Mouse (Mus musculus) forebrain, embryonic 15.5 days (tissue): ENCODE data around the gene Klf4. TPM values are rescaled to one million over a fixed set of nuclear protein-coding genes. Genes with fewer than 3 reads are reported as not detected.

Experiments used
- ATAC-seq: fragments of 200-750 bp; cut with Nextera tagmentation; replicated peaks from 2 replicates; pipeline ENCODE4 v1.8.0; 2017; ENCODE audit warnings: mild to moderate bottlenecking, moderate TSS enrichment, moderate library complexity
- H3K27ac ChIP-seq: fragments of 300-500 bp; sonication (generic); replicated peaks from 2 replicates; pipeline ENCODE4 v1.5.1; 2015; ENCODE audit warnings: mild to moderate bottlenecking, inconsistent platforms
- H3K27me3 ChIP-seq: fragments of 300-500 bp; sonication (generic); 2 replicates; pipeline ENCODE4 v1.6.1; 2015; ENCODE audit warnings: inconsistent platforms
- H3K36me3 ChIP-seq: fragments of 300-500 bp; sonication (generic); 2 replicates; pipeline ENCODE4 v1.6.1; 2015; ENCODE audit warnings: mild to moderate bottlenecking, inconsistent platforms
- H3K4me1 ChIP-seq: fragments of 300-500 bp; sonication (generic); 2 replicates; pipeline ENCODE4 v1.6.1; 2015; ENCODE audit warnings: inconsistent platforms
- H3K4me2 ChIP-seq: fragments of 300-500 bp; sonication (generic); replicated peaks from 2 replicates; pipeline ENCODE4 v1.6.1; 2015; ENCODE audit warnings: mild to moderate bottlenecking, inconsistent platforms
- H3K4me3 ChIP-seq: fragments of 300-500 bp; sonication (generic); 2 replicates; pipeline ENCODE4 v1.5.1; 2015; ENCODE audit warnings: mild to moderate bottlenecking, inconsistent platforms
- H3K9ac ChIP-seq: fragments of 300-500 bp; sonication (generic); replicated peaks from 2 replicates; pipeline ENCODE4 v1.6.1; 2015; ENCODE audit warnings: mild to moderate bottlenecking, inconsistent platforms
- H3K9me3 ChIP-seq: fragments of 300-500 bp; sonication (generic); 2 replicates; pipeline ENCODE4 v1.6.1; 2016; ENCODE audit warnings: inconsistent platforms
- WGBS: fragments of 180-500 bp; shearing (Covaris S2); methylation state at CpG from one replicate; pipeline ENCODE4 v1.1.7; 2015; ENCODE audit warnings: mixed read lengths; 5-methylcytosine and 5-hydroxymethylcytosine counted together
- polyA plus RNA-seq: library from polyadenylated mRNA; unstranded; fragments of >200 nt; fragmentation: Nextera tagmentation; extraction: Ambion mirVana; gene quantifications from 2 replicates; pipeline ENCODE4 v1.2.1, GENCODE M21; 2015

The Klf4 gene
- polyA plus RNA-seq, 1 experiment from 2014 or later = 1.6 TPM

DNA sequence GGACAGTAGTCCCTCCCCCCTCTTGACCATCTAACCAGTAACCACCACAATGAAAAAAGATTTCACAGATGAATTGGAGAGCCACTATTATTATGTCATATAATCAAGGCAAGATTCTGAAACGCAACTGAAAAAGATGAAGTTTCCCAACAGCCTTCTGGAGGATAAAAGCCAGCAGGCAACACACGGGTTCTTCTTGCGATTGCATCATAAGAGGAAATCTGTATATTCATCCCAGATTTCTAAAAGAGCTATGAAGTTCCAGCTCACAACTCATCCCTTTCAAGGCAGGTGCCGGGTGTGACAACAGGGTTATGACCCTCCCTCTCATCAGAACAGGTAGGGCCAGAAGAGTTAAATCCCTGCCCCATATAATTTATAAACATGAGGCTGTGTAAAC is 2.2 kb upstream of the Klf4 start:
- peaks cover 31% of the 10 kb centered on the region for H3K4me1 ChIP-seq
- H3K27me3 ChIP-seq = peaks cover 15% of the 10 kb centered on the region
- H3K27ac ChIP-seq = no peak overlapping the region
- no peak for ATAC-seq
- 76% methylated on average over 4 of the region's 4 CpGs for WGBS
- no peak overlapping the region for H3K9ac ChIP-seq
- H3K4me3 ChIP-seq = no peak overlapping the region
- no peaks in the 10 kb centered on the region for H3K9me3 ChIP-seq
- no peaks in the 10 kb centered on the region for H3K36me3 ChIP-seq
- H3K4me2 ChIP-seq = no peak overlapping the region

GRCm38 (mm10) chr4:55533803-55534254 is 1.6 kb upstream of the Klf4 start:
- Histone ChIP-seq H3K9me3 (no peaks in the 10 kb centered on the region), H3K4me3 (peak overlapping the region; percentile 68), H3K27me3 (peaks cover 18% of the 10 kb centered on the region), H3K4me2 (peak overlapping the region; percentile 93), H3K4me1 (peaks cover 31% of the 10 kb centered on the region), H3K36me3 (no peaks in the 10 kb centered on the region), H3K9ac (peak overlapping the region; percentile 72), H3K27ac (no peak overlapping the region)
- 2% methylated on average over 23 of the region's 23 CpGs for WGBS
- no peak for ATAC-seq

GRCm38 (mm10) chr4:55533196-55533802 is 1.0 kb upstream of the Klf4 start:
- Histone ChIP-seq H3K4me1 (peaks cover 31% of the 10 kb centered on the region), H3K27me3 (peaks cover 18% of the 10 kb centered on the region), H3K9ac (peak overlapping the region; percentile 72), H3K27ac (peak overlapping the region; percentile 92), H3K36me3 (no peaks in the 10 kb centered on the region), H3K4me3 (peak overlapping the region; percentile 68), H3K4me2 (peak overlapping the region; percentile 93), H3K9me3 (no peaks in the 10 kb centered on the region)
- ATAC-seq = peak; percentile 8; the same call in 1 of the 2 replicates
- 2% methylated on average over 21 of the region's 21 CpGs for WGBS

DNA sequence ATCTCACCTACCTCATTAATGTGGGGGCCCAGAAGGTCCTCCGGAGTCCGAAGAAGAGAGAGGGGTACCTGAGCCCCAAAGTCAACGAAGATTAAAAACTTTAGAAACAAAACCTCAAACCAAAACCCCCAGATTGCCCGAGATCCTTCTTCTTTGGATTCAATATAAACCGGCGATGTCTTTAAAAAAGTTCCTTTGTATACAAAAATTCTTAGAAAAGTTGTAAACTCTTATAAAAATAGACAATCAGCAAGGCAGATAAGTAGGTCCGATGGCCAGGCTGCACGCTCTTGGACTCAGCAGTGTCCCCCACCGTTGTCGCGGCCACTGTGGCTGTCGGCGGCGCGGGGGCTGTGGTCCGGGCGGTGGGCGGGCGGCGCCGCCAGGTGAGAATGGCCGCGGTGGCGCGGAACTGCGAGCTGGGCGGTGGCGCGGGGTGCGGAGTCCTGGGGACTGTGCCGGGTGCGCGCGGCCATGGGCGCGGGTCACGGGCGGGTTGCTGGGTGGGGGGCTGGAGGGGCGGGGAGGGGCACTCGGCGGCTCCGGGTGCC is 335 bp downstream of the Klf4 start:
- peaks cover 18% of the 10 kb centered on the region for H3K27me3 ChIP-seq
- WGBS = under 1% methylated on average over 32 of the region's 42 CpGs
- ATAC-seq = peak; percentile 49; the same call in 1 of the 2 replicates

GRCm38 (mm10) chr4:55531096-55531855 is 990 bp downstream of the Klf4 start:
- H3K27ac ChIP-seq = no peak overlapping the region
- H3K9me3 ChIP-seq = no peaks in the 10 kb centered on the region
- H3K4me2 ChIP-seq = peak overlapping the region; percentile 93
- peaks cover 31% of the 10 kb centered on the region for H3K4me1 ChIP-seq
- WGBS = 1% methylated on average over 56 of the region's 56 CpGs
- no peak; the same call in 1 of the 2 replicates for ATAC-seq
- H3K27me3 ChIP-seq = peaks cover 18% of the 10 kb centered on the region
- H3K4me3 ChIP-seq = peak overlapping the region; percentile 68
- H3K9ac ChIP-seq = peak overlapping the region; percentile 44
- H3K36me3 ChIP-seq = no peaks in the 10 kb centered on the region

More for the DNA sequence above, 335 bp downstream of the Klf4 start:
- Histone ChIP-seq H3K9me3 (no peaks in the 10 kb centered on the region), H3K27ac (no peak overlapping the region), H3K4me2 (peak overlapping the region; percentile 93), H3K4me3 (peak overlapping the region; percentile 68), H3K36me3 (no peaks in the 10 kb centered on the region), H3K4me1 (peaks cover 31% of the 10 kb centered on the region), H3K9ac (peak overlapping the region; percentile 44)

GRCm38 (mm10) chr4:55530731-55531095 is 1.6 kb downstream of the Klf4 start:
- no peaks in the 10 kb centered on the region for H3K36me3 ChIP-seq
- no peak for ATAC-seq

DNA sequence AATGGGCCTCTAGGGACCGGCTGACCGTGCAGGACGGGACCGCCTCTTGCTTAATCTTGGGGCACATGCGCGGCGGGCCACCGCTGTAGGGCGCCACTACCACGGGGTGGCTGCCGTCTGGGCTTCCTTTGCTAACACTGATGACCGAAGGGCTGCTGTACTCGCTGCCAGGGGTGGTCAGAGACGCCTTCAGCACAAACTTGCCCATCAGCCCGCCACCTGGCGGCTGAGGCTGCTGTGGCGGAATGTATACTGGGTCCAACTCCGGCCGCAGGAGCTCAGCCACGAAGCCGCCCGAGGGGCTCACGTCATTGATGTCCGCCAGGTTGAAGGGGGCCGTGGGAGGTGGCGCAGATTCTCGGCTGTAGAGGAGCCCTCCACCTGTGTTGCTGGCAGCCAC is 2.0 kb downstream of the Klf4 start:
- peaks cover 18% of the 10 kb centered on the region for H3K27me3 ChIP-seq
- peaks cover 31% of the 10 kb centered on the region for H3K4me1 ChIP-seq
- no peaks in the 10 kb centered on the region for H3K36me3 ChIP-seq
- H3K27ac ChIP-seq = no peak overlapping the region
- 0 out of 2 replicates have a peak, but pooled peaks have one; percentile 7 for ATAC-seq
- H3K9me3 ChIP-seq = no peaks in the 10 kb centered on the region
- H3K4me2 ChIP-seq = peak overlapping the region; percentile 93
- peak overlapping the region; percentile 44 for H3K9ac ChIP-seq
- under 1% methylated on average over 27 of the region's 27 CpGs for WGBS
- H3K4me3 ChIP-seq = peak overlapping the region; percentile 68

More at GRCm38 (mm10) chr4:55530731-55531095, 1.6 kb downstream of the Klf4 start:
- Histone ChIP-seq H3K27ac (no peak overlapping the region), H3K27me3 (peaks cover 18% of the 10 kb centered on the region), H3K9me3 (no peaks in the 10 kb centered on the region), H3K9ac (peak overlapping the region; percentile 44), H3K4me1 (peaks cover 31% of the 10 kb centered on the region), H3K4me2 (peak overlapping the region; percentile 93), H3K4me3 (peak overlapping the region; percentile 68)
- WGBS = under 1% methylated on average over 20 of the region's 20 CpGs

DNA sequence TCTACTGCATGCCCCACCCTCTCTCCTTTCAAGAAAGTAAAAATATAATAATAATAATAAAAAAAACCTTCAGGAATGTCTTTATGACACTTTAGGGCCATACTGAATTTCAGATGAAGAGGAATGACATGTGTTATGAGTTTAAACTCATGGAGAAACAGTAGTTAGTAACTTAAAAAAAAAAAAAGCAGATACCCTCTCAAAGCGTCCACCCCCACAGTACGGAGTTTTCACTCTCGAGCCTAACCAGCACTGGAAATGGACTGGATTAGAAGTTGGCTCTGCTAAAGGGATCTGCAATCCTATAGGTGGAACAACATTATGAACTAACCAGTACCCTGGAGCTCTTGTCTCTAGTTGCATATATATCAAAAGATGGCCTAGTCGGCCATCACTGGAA is 3.9 kb downstream of the Klf4 start:
- H3K4me3 ChIP-seq = no peak overlapping the region
- H3K9ac ChIP-seq = no peak overlapping the region
- no peak overlapping the region for H3K27ac ChIP-seq
- peaks cover 18% of the 10 kb centered on the region for H3K27me3 ChIP-seq
- no peak overlapping the region for H3K4me2 ChIP-seq
- H3K36me3 ChIP-seq = no peaks in the 10 kb centered on the region
- no peak for ATAC-seq
- WGBS = 86% methylated on average over 4 of the region's 4 CpGs
- peaks cover 25% of the 10 kb centered on the region for H3K4me1 ChIP-seq
- no peaks in the 10 kb centered on the region for H3K9me3 ChIP-seq

DNA sequence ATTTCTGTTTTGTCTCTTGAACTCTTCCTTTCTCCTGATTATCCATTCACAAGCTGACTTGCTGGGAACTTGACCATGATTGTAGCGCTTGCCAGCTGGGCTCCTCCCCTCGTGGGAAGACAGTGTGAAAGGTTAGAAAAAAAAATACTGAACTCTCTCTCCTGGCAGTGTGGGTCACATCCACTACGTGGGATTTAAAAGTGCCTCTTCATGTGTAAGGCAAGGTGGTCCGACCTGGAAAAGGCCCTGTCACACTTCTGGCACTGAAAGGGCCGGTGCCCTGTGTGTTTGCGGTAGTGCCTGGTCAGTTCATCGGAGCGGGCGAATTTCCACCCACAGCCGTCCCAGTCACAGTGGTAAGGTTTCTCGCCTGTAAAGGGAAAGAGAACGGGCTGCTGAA is 4.3 kb downstream of the Klf4 start:
- H3K4me1 ChIP-seq = peaks cover 23% of the 10 kb centered on the region
- 77% methylated on average over 12 of the region's 12 CpGs for WGBS
- no peak overlapping the region for H3K4me3 ChIP-seq
- no peak for ATAC-seq
- no peak overlapping the region for H3K4me2 ChIP-seq
- H3K9ac ChIP-seq = no peak overlapping the region
- H3K27ac ChIP-seq = no peak overlapping the region
- H3K9me3 ChIP-seq = no peaks in the 10 kb centered on the region
- H3K27me3 ChIP-seq = peaks cover 18% of the 10 kb centered on the region
- H3K36me3 ChIP-seq = no peaks in the 10 kb centered on the region

DNA sequence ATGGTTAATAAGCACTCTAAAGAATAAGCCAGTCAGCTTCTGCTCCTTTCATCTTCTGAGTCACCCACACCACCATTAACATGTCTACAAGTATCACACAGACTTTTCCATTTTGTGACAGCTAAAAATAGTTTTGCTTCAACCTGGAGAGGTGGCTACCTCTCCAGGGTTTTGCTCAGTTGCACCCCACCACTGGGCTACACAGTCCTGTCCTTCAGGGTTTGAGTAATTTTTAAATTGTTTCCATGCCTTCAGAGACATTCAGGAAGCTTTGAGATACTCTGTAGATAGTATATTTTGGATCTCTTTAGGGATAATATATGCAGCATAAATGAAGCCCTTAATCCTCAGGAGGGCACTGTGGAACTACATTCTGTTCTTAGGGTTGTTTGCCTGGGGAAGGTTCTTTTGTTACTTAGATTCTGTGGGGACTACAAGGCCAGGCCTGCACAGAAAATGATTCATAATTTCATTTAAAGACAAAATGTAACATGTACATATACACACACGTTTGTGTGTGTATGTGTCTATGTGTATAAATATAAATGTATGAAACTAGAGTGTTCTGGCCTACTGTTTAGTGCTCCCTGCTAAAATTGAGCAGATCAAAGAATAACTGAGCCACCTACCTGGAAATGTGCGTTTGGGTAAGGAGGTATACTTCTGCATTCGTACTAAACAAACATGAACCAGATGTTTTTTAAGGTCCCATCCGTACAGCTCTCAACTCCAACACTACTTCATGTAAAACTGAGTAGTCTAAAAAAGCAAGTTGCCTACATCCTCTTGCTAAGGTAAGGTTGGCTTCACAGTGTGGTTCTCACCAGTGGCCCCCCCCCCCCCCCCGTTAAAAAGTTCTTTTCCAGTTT is 5.8 kb downstream of the Klf4 start:
- Histone ChIP-seq H3K36me3 (no peaks in the 10 kb centered on the region), H3K4me3 (no peak overlapping the region), H3K9me3 (no peaks in the 10 kb centered on the region), H3K27ac (no peak overlapping the region), H3K4me2 (no peak overlapping the region), H3K4me1 (peaks cover 16% of the 10 kb centered on the region), H3K9ac (no peak overlapping the region), H3K27me3 (peaks cover 11% of the 10 kb centered on the region)
- ATAC-seq = no peak
- WGBS = 79% methylated on average over 5 of the region's 5 CpGs

- no peak for ATAC-seq
- Histone ChIP-seq H3K27me3 (no peaks in the 10 kb centered on the region), H3K9ac (no peak overlapping the region), H3K4me2 (no peak overlapping the region), H3K9me3 (no peaks in the 10 kb centered on the region), H3K4me1 (no peaks in the 10 kb centered on the region), H3K36me3 (no peaks in the 10 kb centered on the region), H3K4me3 (no peak overlapping the region), H3K27ac (no peak overlapping the region)
- 80% methylated on average over 4 of the region's 4 CpGs for WGBS
Measured at GRCm38 (mm10) chr4:55523921-55524320, 8.3 kb downstream of the Klf4 start.
